Mouse (Mus musculus) testis, adult 2 months (tissue): Measurements from ENCODE around the gene Grb14.

Source experiments
- CTCF ChIP-seq: fragments of 200-500 bp; IDR thresholded peaks from 2 replicates; pipeline ENCODE4 v1.5.1; 2012; ENCODE audit warnings: low read depth, mild to moderate bottlenecking, inconsistent platforms, low read length, moderate library complexity; ENCODE audit not compliant: control insufficient read depth, insufficient read depth, insufficient replicate concordance
- POLR2A ChIP-seq: fragments of 200-500 bp; IDR thresholded peaks from 2 replicates; pipeline ENCODE4 v1.6.1; 2012; ENCODE audit warnings: low read depth, mild to moderate bottlenecking, inconsistent platforms, low read length, moderate library complexity; ENCODE audit not compliant: control insufficient read depth

DNA sequence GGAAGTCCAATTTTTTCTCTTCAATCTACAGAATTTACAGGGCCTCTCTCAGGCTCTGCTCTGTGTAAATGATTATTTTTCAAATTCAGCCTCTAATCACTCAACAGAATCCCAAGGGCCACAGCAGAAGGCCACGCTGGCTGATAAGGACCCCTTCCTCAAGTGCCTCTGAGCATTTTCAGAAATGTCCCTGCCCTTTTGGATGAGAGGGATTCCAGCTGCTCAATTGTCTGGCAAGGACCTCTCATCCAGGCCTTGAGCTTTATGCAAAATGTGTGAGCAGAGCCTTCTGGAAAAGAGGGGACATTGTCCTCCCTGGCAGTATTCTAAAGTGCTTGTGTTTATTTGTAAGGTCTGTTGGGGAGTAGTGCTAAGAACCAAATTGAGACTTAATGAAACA, 51.7 kb downstream of the Grb14 start:
- no peak for TF ChIP-seq POLR2A
- no peak for TF ChIP-seq CTCF
